Mouse (Mus musculus): ENCODE measurements around the gene Cacng2. TPM values are rescaled to one million over a fixed set of nuclear protein-coding genes. Genes with fewer than 3 reads are reported as not detected.
A peak's percentile ranks its signal among the peaks of the same experiment; 100 is the strongest.

Cacng2 gene
- polyA plus RNA-seq, 1 experiment from 2014 or later, result 6.9 TPM

DNA sequence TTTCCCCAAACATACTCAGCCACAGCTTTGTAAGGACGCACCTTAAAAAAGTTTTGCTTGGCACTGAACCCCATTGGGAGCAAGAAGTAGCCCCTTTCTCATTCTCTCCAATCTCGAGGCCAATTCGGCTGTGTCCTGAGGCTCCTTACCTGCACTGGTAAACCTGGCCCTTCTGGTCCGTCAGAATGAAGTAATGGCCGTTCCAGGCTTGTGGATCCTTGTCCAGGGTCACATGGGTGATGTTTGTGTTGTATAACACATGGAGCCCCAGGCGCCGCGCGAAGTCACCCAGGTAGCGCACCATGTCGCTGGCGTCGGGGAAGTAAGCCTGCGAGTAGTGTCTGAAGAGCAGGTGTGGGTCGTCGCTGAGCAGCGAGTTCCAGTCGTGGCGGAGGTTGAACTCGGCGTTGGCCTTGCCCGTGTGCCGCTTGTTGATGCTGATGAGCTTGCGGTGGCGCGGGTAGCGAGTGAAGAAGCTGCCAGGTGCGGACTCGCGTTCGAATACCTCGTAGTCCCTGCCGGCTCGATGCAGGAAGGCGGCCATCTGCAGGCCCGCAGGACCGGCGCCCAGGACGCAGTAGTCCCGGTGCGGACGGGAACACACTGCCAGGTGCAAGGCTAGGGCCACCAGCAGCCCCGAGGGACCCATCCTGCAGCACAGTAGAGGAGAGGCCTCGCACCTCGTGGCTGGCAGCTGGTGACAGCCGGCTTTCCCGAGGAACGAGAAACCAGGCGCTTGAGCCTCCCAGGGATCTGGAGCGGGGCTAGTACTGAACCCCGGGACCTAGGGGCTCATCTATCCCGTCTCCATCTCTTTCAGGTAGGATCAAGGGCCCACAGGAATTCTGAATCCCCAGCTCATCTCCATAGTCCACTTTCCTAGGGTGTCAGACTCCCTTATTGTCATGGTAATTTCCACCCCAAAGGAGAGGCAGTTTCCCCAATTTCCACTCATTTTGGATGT is 164.1 kb downstream of the Cacng2 start:
- H3K36me3 ChIP-seq (ENCODE audit: control insufficient read depth, insufficient read depth), result peaks cover 28% of the 10 kb centered on the region
- H3K9ac ChIP-seq (replicated peaks; ENCODE audit: low read depth, low read length), result peak overlapping the region; percentile 77
- peak; percentile 58 for ATAC-seq
- H3K9me3 ChIP-seq (ENCODE audit: control insufficient read depth, low read length), result no peaks in the 10 kb centered on the region
- H3K4me2 ChIP-seq (ENCODE audit: low read length), result peak overlapping the region; percentile 93
- no peaks in the 10 kb centered on the region for H3K27me3 ChIP-seq (replicated peaks; ENCODE audit: control insufficient read depth, insufficient read depth, low read length)
- H3K27ac ChIP-seq (ENCODE audit: low read length), result peak overlapping the region; percentile 80
- WGBS, result 10% methylated on average over 52 of the region's 52 CpGs
- H3K4me1 ChIP-seq (replicated peaks; ENCODE audit: control insufficient read depth, insufficient read depth, low read length), result peaks cover 28% of the 10 kb centered on the region
- H3K4me3 ChIP-seq (replicated peaks; ENCODE audit: low read length), result peak overlapping the region; percentile 71

DNA sequence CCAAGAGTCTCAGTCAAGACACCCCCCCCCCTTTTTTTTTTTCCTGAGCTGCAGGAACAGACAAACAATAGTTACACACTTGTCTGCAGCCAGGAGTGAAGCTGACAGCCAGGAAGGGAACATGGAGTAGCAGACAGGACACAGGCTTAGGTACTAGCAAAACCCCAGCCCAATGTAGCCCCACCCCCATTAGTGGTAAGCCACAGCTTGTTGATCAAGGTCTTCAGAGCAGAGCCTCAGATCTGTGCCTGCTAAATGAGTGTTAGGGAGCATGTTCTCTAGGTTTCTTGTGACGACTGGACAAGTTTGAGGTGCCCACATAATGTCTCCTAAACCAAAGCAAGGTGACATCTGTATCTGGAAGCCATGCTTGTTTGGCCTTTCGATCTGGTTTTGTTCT is 165.5 kb downstream of the Cacng2 start:
- H3K9me3 ChIP-seq (ENCODE audit: control insufficient read depth, low read length), result no peaks in the 10 kb centered on the region
- peak overlapping the region; percentile 44 for H3K4me2 ChIP-seq (ENCODE audit: low read length)
- H3K9ac ChIP-seq (replicated peaks; ENCODE audit: low read depth, low read length), result no peak overlapping the region; the same call in 1 of the 2 replicates
- no peak for ATAC-seq
- H3K27ac ChIP-seq (ENCODE audit: low read length), result no peak overlapping the region
- no peaks in the 10 kb centered on the region for H3K27me3 ChIP-seq (replicated peaks; ENCODE audit: control insufficient read depth, insufficient read depth, low read length)
- H3K4me1 ChIP-seq (replicated peaks; ENCODE audit: control insufficient read depth, insufficient read depth, low read length), result peaks cover 28% of the 10 kb centered on the region
- peaks cover 15% of the 10 kb centered on the region for H3K36me3 ChIP-seq (ENCODE audit: control insufficient read depth, insufficient read depth)
- WGBS, result 91% methylated on average over 2 of the region's 2 CpGs
- peak overlapping the region; percentile 26 for H3K4me3 ChIP-seq (replicated peaks; ENCODE audit: low read length)

DNA sequence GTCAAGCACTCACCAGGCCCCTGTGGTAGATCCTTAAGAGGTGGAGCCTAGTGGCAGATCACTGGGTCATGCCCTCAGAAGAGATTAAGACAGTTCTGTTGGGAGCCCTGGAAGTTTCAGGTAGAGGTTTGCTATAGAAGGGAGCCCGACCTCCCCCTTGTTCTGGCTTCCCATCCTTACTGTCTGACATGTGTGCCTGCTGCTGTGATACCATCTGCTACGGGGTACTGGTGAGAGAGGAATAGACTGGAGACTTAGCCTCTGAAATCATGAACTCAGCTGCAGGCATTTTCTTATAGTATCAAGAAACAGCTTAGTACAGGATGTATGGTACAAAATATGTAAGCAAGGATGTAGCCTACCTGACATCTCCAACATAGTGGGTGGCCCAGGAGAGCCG is 166.9 kb downstream of the Cacng2 start:
- 82% methylated on average over 3 of the region's 3 CpGs for WGBS
- H3K4me1 ChIP-seq (replicated peaks; ENCODE audit: control insufficient read depth, insufficient read depth, low read length), result peaks cover 28% of the 10 kb centered on the region

DNA sequence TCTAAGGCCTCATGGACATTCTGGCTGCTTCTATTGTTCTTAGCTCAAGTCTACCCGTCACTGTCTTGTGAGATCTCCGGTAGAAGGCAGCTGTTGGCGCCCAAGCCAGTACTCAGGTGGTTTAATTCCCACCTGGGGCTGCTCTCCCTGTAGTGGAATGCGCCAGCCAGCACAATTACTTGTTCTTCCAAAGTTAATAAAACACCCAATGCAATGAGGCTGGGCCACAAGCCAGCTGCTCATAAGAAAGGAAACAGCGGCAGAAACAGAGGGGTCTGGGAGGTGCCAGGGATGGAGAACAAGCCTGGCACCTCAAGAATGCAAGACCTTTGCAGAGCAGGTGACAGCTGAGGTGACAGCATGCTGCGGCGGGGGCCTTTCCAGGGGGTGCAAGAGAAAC is 170.8 kb downstream of the Cacng2 start:
- Histone ChIP-seq H3K4me3 (replicated peaks; ENCODE audit: low read length) (no peak overlapping the region), H3K9me3 (ENCODE audit: control insufficient read depth, low read length) (no peaks in the 10 kb centered on the region), H3K9ac (replicated peaks; ENCODE audit: low read depth, low read length) (no peak overlapping the region), H3K27me3 (replicated peaks; ENCODE audit: control insufficient read depth, insufficient read depth, low read length) (no peaks in the 10 kb centered on the region), H3K36me3 (ENCODE audit: control insufficient read depth, insufficient read depth) (peaks cover 25% of the 10 kb centered on the region), H3K27ac (ENCODE audit: low read length) (no peak overlapping the region), H3K4me1 (replicated peaks; ENCODE audit: control insufficient read depth, insufficient read depth, low read length) (peaks cover 6% of the 10 kb centered on the region), H3K4me2 (ENCODE audit: low read length) (no peak overlapping the region)
- no peak for ATAC-seq
- 86% methylated on average over 7 of the region's 7 CpGs for WGBS

More for the DNA sequence above, 166.9 kb downstream of the Cacng2 start:
- Histone ChIP-seq H3K27me3 (replicated peaks; ENCODE audit: control insufficient read depth, insufficient read depth, low read length) (no peaks in the 10 kb centered on the region), H3K27ac (ENCODE audit: low read length) (no peak overlapping the region), H3K36me3 (ENCODE audit: control insufficient read depth, insufficient read depth) (peaks cover 12% of the 10 kb centered on the region), H3K9me3 (ENCODE audit: control insufficient read depth, low read length) (no peaks in the 10 kb centered on the region), H3K9ac (replicated peaks; ENCODE audit: low read depth, low read length) (no peak overlapping the region), H3K4me3 (replicated peaks; ENCODE audit: low read length) (no peak overlapping the region), H3K4me2 (ENCODE audit: low read length) (no peak overlapping the region)
- ATAC-seq, result no peak

DNA sequence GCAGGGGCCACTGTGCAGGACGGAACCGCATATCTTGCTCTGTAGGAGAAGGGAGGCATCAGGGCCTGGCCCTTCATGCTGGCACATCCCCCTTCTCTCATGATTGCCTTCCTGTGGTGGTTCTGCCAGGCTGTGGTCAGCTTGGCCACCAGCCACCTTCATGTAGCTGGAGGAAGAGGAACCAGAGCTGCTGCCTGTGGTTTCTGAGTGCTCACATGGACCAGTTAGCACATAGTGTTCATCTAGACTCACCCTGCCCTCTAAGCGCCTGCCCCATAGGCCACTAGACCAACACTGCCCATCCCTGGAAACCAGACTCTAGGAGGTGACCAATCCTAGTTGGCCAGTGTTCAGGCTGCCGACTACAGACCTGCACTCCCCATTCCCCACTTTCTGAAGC is 174.1 kb downstream of the Cacng2 start:
- Histone ChIP-seq H3K4me1 (replicated peaks; ENCODE audit: control insufficient read depth, insufficient read depth, low read length) (peaks cover 10% of the 10 kb centered on the region), H3K4me3 (replicated peaks; ENCODE audit: low read length) (no peak overlapping the region), H3K9me3 (ENCODE audit: control insufficient read depth, low read length) (no peaks in the 10 kb centered on the region), H3K36me3 (ENCODE audit: control insufficient read depth, insufficient read depth) (peaks cover 32% of the 10 kb centered on the region), H3K27me3 (replicated peaks; ENCODE audit: control insufficient read depth, insufficient read depth, low read length) (no peaks in the 10 kb centered on the region), H3K4me2 (ENCODE audit: low read length) (no peak overlapping the region), H3K9ac (replicated peaks; ENCODE audit: low read depth, low read length) (no peak overlapping the region), H3K27ac (ENCODE audit: low read length) (no peak overlapping the region)
- ATAC-seq, result no peak
- 88% methylated on average over 4 of the region's 4 CpGs for WGBS

Other genes with a start within 250 kb of the Cacng2 start
- gene Txn2, start 191.0 kb downstream of the Cacng2 start, polyA plus RNA-seq (2015; fragmentation: Nextera tagmentation; extraction: Ambion mirVana), result 222 and 237 TPM in 2 replicates
- 16.8 and 17.3 TPM in 2 replicates for gene Foxred2, start 163.3 kb downstream of the Cacng2 start, polyA plus RNA-seq (2015; fragmentation: Nextera tagmentation; extraction: Ambion mirVana)
- gene Eif3d, start 149.2 kb downstream of the Cacng2 start, polyA plus RNA-seq (2015; fragmentation: Nextera tagmentation; extraction: Ambion mirVana), result 180 and 207 TPM in 2 replicates
- gene Ift27, start 54.1 kb upstream of the Cacng2 start, polyA plus RNA-seq (2015; fragmentation: Nextera tagmentation; extraction: Ambion mirVana), result 113 and 114 TPM in 2 replicates
- gene Pvalb, start 86.4 kb upstream of the Cacng2 start, polyA plus RNA-seq (2015; fragmentation: Nextera tagmentation; extraction: Ambion mirVana), result not detected in 2 replicates
- 0.53 and 0.83 TPM in 2 replicates for gene Ncf4, start 124.8 kb upstream of the Cacng2 start, polyA plus RNA-seq (2015; fragmentation: Nextera tagmentation; extraction: Ambion mirVana)
- gene Csf2rb2, start 185.7 kb upstream of the Cacng2 start, polyA plus RNA-seq (2015; fragmentation: Nextera tagmentation; extraction: Ambion mirVana), result 0.06 and 0.15 TPM in 2 replicates
- gene Csf2rb, start 205.7 kb upstream of the Cacng2 start, polyA plus RNA-seq (2015; fragmentation: Nextera tagmentation; extraction: Ambion mirVana), result 0.27 and 0.65 TPM in 2 replicates